In genomic region chr15:9573361-9573760, GRCm38 (mm10) we compare ENCODE assay signal across 21 mouse cellular contexts. TPM values are rescaled to one million over a fixed set of nuclear protein-coding genes. Genes with fewer than 3 reads are reported as not detected.
A peak's percentile ranks its signal among the peaks of the same experiment; 100 is the strongest.
DNase-seq lines count a peak whose midpoint lies in the region; ATAC-seq lines count a peak whose summit lies in the region.
"Had no signal": no experiment of that assay in that cellular context is flagged by ENCODE, and none has a peak within 500 bp of the region (broad histone marks: within the 10 kb centered on the region; RNA-seq: fewer than 3 reads in every experiment).

No protein-coding gene starts in this region.

- no peak overlapping the region for H3K9ac ChIP-seq in kidney, embryonic 14.5 days (ENCODE audit: low read depth, low read length)
- H3K9ac ChIP-seq in forebrain, embryonic 16.5 days (replicated peaks; ENCODE audit: low read depth, low read length), result no peak overlapping the region
- H3K9ac ChIP-seq: embryonic facial prominence, embryonic 15.5 days; hindbrain, embryonic 13.5 days; liver, postnatal 0 days had no signal

- H3K9me3 ChIP-seq in kidney, embryonic 14.5 days (ENCODE audit: control insufficient read depth, low read length), result no peaks in the 10 kb centered on the region
- no peaks in the 10 kb centered on the region for H3K9me3 ChIP-seq in forebrain, embryonic 16.5 days (ENCODE audit: control insufficient read depth, low read length)
- H3K9me3 ChIP-seq: embryonic facial prominence, embryonic 15.5 days; forebrain, embryonic 10.5 days; heart, embryonic 10.5 days; hindbrain, embryonic 13.5 days; megakaryocyte, embryonic 14.5 days had no signal

- no peak overlapping the region for H3K4me2 ChIP-seq in kidney, embryonic 14.5 days (replicated peaks; ENCODE audit: low read depth, low read length)
- no peak overlapping the region for H3K4me2 ChIP-seq in forebrain, embryonic 16.5 days (ENCODE audit: low read length)
- H3K4me2 ChIP-seq: embryonic facial prominence, embryonic 15.5 days; hindbrain, embryonic 13.5 days had no signal

- ATAC-seq in kidney, embryonic 14.5 days (ENCODE audit: low FRiP score, low TSS enrichment), result no peak
- no peak for ATAC-seq in forebrain, embryonic 16.5 days
- no peak for ATAC-seq in inflammation-experienced regulatory T-cells, adult 6 months
- ATAC-seq: intestine, postnatal 0 days; liver, postnatal 0 days; midbrain, embryonic 16.5 days had no signal

- H3K4me1 ChIP-seq in kidney, embryonic 14.5 days (ENCODE audit: control insufficient read depth, insufficient read depth, low read length), result no peaks in the 10 kb centered on the region
- no peaks in the 10 kb centered on the region for H3K4me1 ChIP-seq in forebrain, embryonic 16.5 days (replicated peaks; ENCODE audit: control insufficient read depth, insufficient read depth, low read length)
- H3K4me1 ChIP-seq: embryonic facial prominence, embryonic 15.5 days; forebrain, embryonic 10.5 days; heart, embryonic 10.5 days; hindbrain, embryonic 13.5 days had no signal

- no peaks in the 10 kb centered on the region for H3K36me3 ChIP-seq in kidney, embryonic 14.5 days (ENCODE audit: control insufficient read depth, insufficient read depth, low read length)
- H3K36me3 ChIP-seq in forebrain, embryonic 16.5 days (ENCODE audit: control insufficient read depth, insufficient read depth), result no peaks in the 10 kb centered on the region
- H3K36me3 ChIP-seq: embryonic facial prominence, embryonic 15.5 days; forebrain, embryonic 10.5 days; heart, embryonic 10.5 days; hindbrain, embryonic 13.5 days had no signal

- H3K27ac ChIP-seq in kidney, embryonic 14.5 days (ENCODE audit: low read depth, low read length), result no peak overlapping the region
- no peak overlapping the region for H3K27ac ChIP-seq in forebrain, embryonic 16.5 days (ENCODE audit: low read length)
- H3K27ac ChIP-seq: embryonic facial prominence, embryonic 15.5 days; forebrain, embryonic 10.5 days; heart, embryonic 10.5 days; hindbrain, embryonic 13.5 days had no signal

- H3K4me3 ChIP-seq in kidney, embryonic 14.5 days (ENCODE audit: low read length), result no peak overlapping the region
- no peak overlapping the region for H3K4me3 ChIP-seq in forebrain, embryonic 16.5 days (replicated peaks; ENCODE audit: low read length)
- H3K4me3 ChIP-seq: embryonic facial prominence, embryonic 15.5 days; forebrain, embryonic 10.5 days; heart, embryonic 10.5 days; hindbrain, embryonic 13.5 days; megakaryocyte, embryonic 14.5 days had no signal

- H3K27me3 ChIP-seq in kidney, embryonic 14.5 days (ENCODE audit: control insufficient read depth, insufficient read depth, low read length), result no peaks in the 10 kb centered on the region
- H3K27me3 ChIP-seq in forebrain, embryonic 16.5 days (replicated peaks; ENCODE audit: control insufficient read depth, insufficient read depth, low read length), result no peaks in the 10 kb centered on the region
- H3K27me3 ChIP-seq: embryonic facial prominence, embryonic 15.5 days; hindbrain, embryonic 13.5 days; megakaryocyte, embryonic 14.5 days had no signal

- 73% methylated on average over 4 of the region's 4 CpGs for WGBS in kidney, embryonic 14.5 days
- 90% methylated on average over 4 of the region's 4 CpGs for WGBS in forebrain, embryonic 16.5 days

- peak; percentile 62 for DNase-seq in kidney, adult 11 months
- DNase-seq in adrenal gland, adult 18-20 months (ENCODE audit: low spot score in 2 of 2), result peak; percentile 37 to 73
- DNase-seq in adrenal gland, adult 8-10 months, result peak; percentile 89
- DNase-seq in kidney, postnatal 14 days, result peak; percentile 80
- DNase-seq: cerebellum, adult 2 months; gastrocnemius, postnatal 14 days; layer of hippocampus, adult 9-11 months; liver, postnatal 0 days; lung, postnatal 14 days; right cerebral cortex, postnatal 14 days had no signal

RNA-seq across cellular contexts. Expression of gene Il7r, which starts 43.4 kb away (rescaled TPM):
- 0.21 TPM in 1 of 2 replicates, not detected in the other for polyA plus RNA-seq in kidney, embryonic 14.5 days (2014; fragmentation: Nextera tagmentation; extraction: Ambion mirVana)
- total RNA-seq in adrenal gland, adult 18-20 months (2021), result 1 to 10 TPM in 1 of 2 experiments, under 1 TPM in 1; 0.60 to 1.4 TPM
- 1 to 10 TPM in 2 of 4 experiments, under 1 TPM in 2; 0.44 to 1.8 (median 1.0) TPM for total RNA-seq in adrenal gland, adult 8-10 months (2022)
- polyA plus RNA-seq in forebrain, embryonic 16.5 days (2015; fragmentation: Nextera tagmentation; extraction: Ambion mirVana), result not detected in 2 replicates
- polyA plus RNA-seq in inflammation-experienced regulatory T-cells, adult 6 months (2017; shearing (Covaris generic)), result 100 to 1,000 TPM in 2 of 3 experiments, 10 to 100 TPM in 1; 91.9 to 193 (median 146) TPM
- total RNA-seq: ES-E14 had no signal
- polyA plus RNA-seq: forebrain, embryonic 10.5 days; heart, embryonic 10.5 days; hindbrain, embryonic 13.5 days; midbrain, embryonic 16.5 days had no signal

Comparison
In these comparisons a context has a peak if more than half of its experiments do, and no peak if none do; other contexts are left out.
1. RNA of gene Il7r, which starts 43.4 kb away (polyA plus RNA-seq): 91.9 to 193 TPM in inflammation-experienced regulatory T-cells, adult 6 months; not detected in forebrain, embryonic 16.5 days and 0.21 TPM in kidney, embryonic 14.5 days; every median in the first group is over 10 times any median in the second.
2. Peak in every context shown above with its lines, with median percentiles within 50 percentile points of each other: DNase-seq.